Mouse (Mus musculus) C2C12 (cell line): ENCODE measurements around the gene Gm43302.

ENCODE experiments used
- CEBPB ChIP-seq: IDR thresholded peaks from one replicate; pipeline ENCODE4 v1.6.1; 2011; ENCODE audit warnings: low read depth, mild to moderate bottlenecking, control low read depth, moderate library complexity
- CTCF ChIP-seq: IDR thresholded peaks from one replicate; pipeline ENCODE4 v1.5.1; 2011; ENCODE audit not compliant: control insufficient read depth, insufficient read depth, insufficient read length
- MAX ChIP-seq: IDR thresholded peaks from one replicate; pipeline ENCODE4 v1.6.1; 2011; ENCODE audit warnings: mild to moderate bottlenecking, control low read depth
- MYOG ChIP-seq: IDR thresholded peaks from one replicate; pipeline ENCODE4 v1.6.1; 2011; ENCODE audit not compliant: control insufficient read depth, insufficient read length; ENCODE audit errors: extremely low read depth
- USF1 ChIP-seq: IDR thresholded peaks from one replicate; pipeline ENCODE4 v1.6.1; 2011; ENCODE audit warnings: low read depth, mild to moderate bottlenecking, control low read depth, moderate library complexity

GRCm38 (mm10) chr5:105322543-105322942 is 29.0 kb upstream of the Gm43302 start:
- no peak for TF ChIP-seq CTCF
- TF ChIP-seq MYOG, result no peak
- no peak for TF ChIP-seq USF1
- TF ChIP-seq MAX, result no peak
- no peak for TF ChIP-seq CEBPB
